Mouse (Mus musculus) right cerebral cortex, postnatal 4 days (tissue): Measurements from ENCODE around the gene 4833439L19Rik.
"Not testable (repeated sequence)": the region's sequence is repeated elsewhere in the genome, so short reads cannot be mapped to it uniquely, and the experiment has no call there.

Source experiments
- DNase-seq: peaks from one replicate; pipeline ENCODE4 v3.0.0-alpha.2; 2022

4833439L19Rik gene

GRCm38 (mm10) chr13:54565201-54565581 is at the start of gene 4833439L19Rik:
TSS of gene 4833439L19Rik (minus strand) at chr13:54565435.
- DNase-seq: peak; percentile 92

GRCm38 (mm10) chr13:54613141-54613540 is 47.9 kb upstream of the 4833439L19Rik start:
- not testable (repeated sequence) for DNase-seq

GRCm38 (mm10) chr13:54610972-54611754 is 45.9 kb upstream of the 4833439L19Rik start, which contains the start of gene Cltb:
TSS of gene Cltb (minus strand) at chr13:54611344.
- peak; percentile 94 for DNase-seq

GRCm38 (mm10) chr13:54610613-54610971 is 45.4 kb upstream of the 4833439L19Rik start:
- DNase-seq: no peak

- no peak for DNase-seq
Observed at GRCm38 (mm10) chr13:54609301-54609700, 44.1 kb upstream of the 4833439L19Rik start.

GRCm38 (mm10) chr13:54608666-54609065 is 43.4 kb upstream of the 4833439L19Rik start:
- no peak for DNase-seq

- DNase-seq: no peak
Observed at GRCm38 (mm10) chr13:54608002-54608401, 42.8 kb upstream of the 4833439L19Rik start.

GRCm38 (mm10) chr13:54607204-54607603 is 42.0 kb upstream of the 4833439L19Rik start:
- DNase-seq: no peak

GRCm38 (mm10) chr13:54605426-54605825 is 40.2 kb upstream of the 4833439L19Rik start:
- no peak for DNase-seq

GRCm38 (mm10) chr13:54604221-54604620 is 39.0 kb upstream of the 4833439L19Rik start:
- DNase-seq: no peak

- no peak for DNase-seq
Observed at GRCm38 (mm10) chr13:54603501-54603900, 38.3 kb upstream of the 4833439L19Rik start.

GRCm38 (mm10) chr13:54602639-54603111 is 37.4 kb upstream of the 4833439L19Rik start:
- no peak for DNase-seq

- no peak for DNase-seq
Observed at GRCm38 (mm10) chr13:54598622-54599143, 33.4 kb upstream of the 4833439L19Rik start.

GRCm38 (mm10) chr13:54596870-54597269 is 31.6 kb upstream of the 4833439L19Rik start:
- DNase-seq: no peak

GRCm38 (mm10) chr13:54596107-54596690 is 31.0 kb upstream of the 4833439L19Rik start:
- no peak for DNase-seq

GRCm38 (mm10) chr13:54593617-54594016 is 28.4 kb upstream of the 4833439L19Rik start:
- DNase-seq: no peak

- no peak for DNase-seq
Observed at GRCm38 (mm10) chr13:54591776-54592356, 26.6 kb upstream of the 4833439L19Rik start.

- peak; percentile 87 for DNase-seq
Observed at GRCm38 (mm10) chr13:54589996-54590951, 25.0 kb upstream of the 4833439L19Rik start, which contains the start of the genes Nop16 and Higd2a. TSS of gene Nop16 (minus strand) at chr13:54590090. TSS of gene Higd2a (plus strand) at chr13:54590207.

- DNase-seq: peak; percentile 68
Observed at GRCm38 (mm10) chr13:54589414-54589995, 24.3 kb upstream of the 4833439L19Rik start.

GRCm38 (mm10) chr13:54585831-54586230 is 20.6 kb upstream of the 4833439L19Rik start:
- no peak for DNase-seq

GRCm38 (mm10) chr13:54582860-54583259 is 17.6 kb upstream of the 4833439L19Rik start:
- DNase-seq: no peak

GRCm38 (mm10) chr13:54582126-54582525 is 16.9 kb upstream of the 4833439L19Rik start:
- no peak for DNase-seq
